Mouse (Mus musculus): ENCODE measurements around the gene Cfap54. TPM values are rescaled to one million over a fixed set of nuclear protein-coding genes. Genes with fewer than 3 reads are reported as not detected.

Cfap54 gene
- total RNA-seq (2014; rRNA removed) (3.5 and 5.2 TPM in 2 replicates), polyA plus RNA-seq (2015; fragmentation: Nextera tagmentation; extraction: Ambion mirVana) (3.0 and 4.2 TPM in 2 replicates)

DNA sequence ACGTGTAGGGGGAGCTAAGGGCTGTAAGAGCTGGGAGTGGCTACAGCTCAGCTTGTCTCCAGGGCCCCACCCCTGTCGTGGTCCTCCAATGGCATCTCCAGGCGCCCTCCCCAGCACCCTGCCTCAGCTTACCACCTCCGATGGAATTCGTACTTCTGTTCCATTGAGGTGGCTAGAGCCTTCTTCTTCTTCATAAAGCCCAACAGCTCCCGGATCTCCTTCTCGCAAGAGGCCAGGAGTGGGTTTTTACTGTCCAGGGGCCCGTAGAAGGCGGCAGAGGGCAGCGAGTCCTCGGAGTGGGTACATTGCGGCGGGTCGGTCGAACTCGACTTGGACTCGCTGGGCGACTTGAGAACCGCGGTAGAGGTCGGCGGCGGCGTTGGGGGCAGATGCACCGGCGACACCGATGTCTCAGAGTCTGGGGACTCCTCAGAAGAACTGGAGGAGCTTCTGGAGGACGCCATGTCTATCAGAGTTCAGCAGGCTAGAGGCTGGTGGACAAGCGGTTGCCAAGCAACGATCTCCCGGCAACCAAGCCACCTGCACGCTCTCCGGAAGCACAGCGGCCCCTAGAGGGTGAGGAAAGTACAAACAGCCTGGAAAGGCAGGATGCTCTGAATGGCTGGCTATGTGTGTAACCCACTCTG lies at the start of gene Cfap54:
Gene Cfap54 (minus strand): TSS at position 486 of the 647 bp plus-strand sequence.
- Histone ChIP-seq H3K9ac (replicated peaks; ENCODE audit: low read length) (peak within 1 kb of the TSS; percentile 48), H3K9me3 (ENCODE audit: low read length) (no peaks in the 10 kb centered on the region), H3K4me3 (ENCODE audit: low read length) (peak within 1 kb of the TSS; percentile 62), H3K27ac (peak within 1 kb of the TSS; percentile 36; the same call in 1 of the 2 replicates), H3K4me1 (ENCODE audit: insufficient read depth, low read length) (no peaks in the 10 kb centered on the region), H3K4me2 (ENCODE audit: low read depth, low read length) (peak within 1 kb of the TSS; percentile 70), H3K36me3 (ENCODE audit: insufficient read depth, low read length) (no peaks in the 10 kb centered on the region), H3K27me3 (ENCODE audit: insufficient read depth, low read length) (no peaks in the 10 kb centered on the region)
- TF ChIP-seq CTCF (IDR thresholded peaks at IDR 0.05; ENCODE audit: low read depth): peak; percentile 94
- peak; percentile 97 for DNase-seq (ENCODE audit: low spot score)
- ATAC-seq: peak; percentile 95
- WGBS: 2% methylated on average over 34 of the region's 34 CpGs

DNA sequence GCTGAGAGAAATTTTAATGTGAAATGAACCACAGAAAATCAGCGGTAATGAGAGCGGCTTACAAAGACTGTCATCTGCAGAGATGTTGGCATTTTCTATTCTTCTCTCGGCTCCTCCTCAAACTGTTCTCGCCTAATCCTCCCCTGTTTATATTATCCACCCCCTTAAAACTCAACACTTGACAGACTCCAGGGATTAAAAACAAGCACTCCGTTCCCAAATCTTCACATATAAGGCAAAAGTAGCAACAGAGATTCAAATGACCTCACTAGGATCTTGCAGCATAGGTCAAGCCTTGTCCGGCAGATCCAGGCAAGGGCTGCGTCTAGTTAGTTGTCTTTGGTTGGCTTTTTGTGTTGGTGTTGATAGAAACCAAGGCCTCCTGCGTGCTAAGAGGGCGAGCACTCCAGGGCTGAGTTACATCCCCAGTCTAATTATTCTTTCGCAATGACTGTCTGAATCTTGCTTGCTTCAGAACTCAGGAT lies 49.1 kb upstream of the Cfap54 start:
- Histone ChIP-seq H3K9ac (replicated peaks; ENCODE audit: low read length) (no peak overlapping the region), H3K4me2 (ENCODE audit: low read depth, low read length) (no peak overlapping the region), H3K27ac (no peak overlapping the region), H3K9me3 (ENCODE audit: low read length) (no peaks in the 10 kb centered on the region), H3K4me1 (ENCODE audit: insufficient read depth, low read length) (no peaks in the 10 kb centered on the region), H3K4me3 (ENCODE audit: low read length) (no peak overlapping the region), H3K36me3 (ENCODE audit: insufficient read depth, low read length) (no peaks in the 10 kb centered on the region), H3K27me3 (ENCODE audit: insufficient read depth, low read length) (no peaks in the 10 kb centered on the region)
- no peak for TF ChIP-seq CTCF (IDR thresholded peaks at IDR 0.05; ENCODE audit: low read depth)
- ATAC-seq (no peak), DNase-seq (ENCODE audit: low spot score) (no peak)
- WGBS: 56% methylated on average over 10 of the region's 10 CpGs

DNA sequence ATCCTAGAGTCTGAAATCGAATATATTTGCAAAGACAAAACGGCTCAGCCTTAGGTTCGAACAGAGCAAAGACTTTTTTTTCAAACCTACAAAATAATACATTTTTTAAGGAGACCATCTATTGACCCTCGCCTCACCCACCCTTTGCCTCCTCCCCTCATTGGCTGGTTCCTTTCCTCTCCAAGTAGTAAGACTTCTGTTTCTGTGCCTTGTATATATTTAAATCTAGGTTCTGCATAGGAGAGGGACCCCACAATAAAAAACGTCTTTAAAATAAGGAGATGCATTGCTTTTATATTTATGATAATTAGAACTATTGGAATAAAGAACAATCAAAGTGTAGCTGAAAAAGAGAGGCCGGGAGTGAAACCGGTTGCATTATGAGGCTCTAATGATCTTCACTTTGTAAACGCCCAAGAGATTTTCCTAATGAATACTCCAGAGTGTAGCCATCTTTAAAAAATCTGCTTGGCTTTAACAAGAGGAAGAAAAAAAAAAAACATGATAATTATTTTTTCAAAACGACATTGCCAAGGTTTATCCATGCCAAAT lies 48.6 kb upstream of the Cfap54 start:
- Histone ChIP-seq H3K4me1 (ENCODE audit: insufficient read depth, low read length) (no peaks in the 10 kb centered on the region), H3K4me2 (ENCODE audit: low read depth, low read length) (no peak overlapping the region), H3K4me3 (ENCODE audit: low read length) (no peak overlapping the region), H3K9ac (replicated peaks; ENCODE audit: low read length) (no peak overlapping the region), H3K27me3 (ENCODE audit: insufficient read depth, low read length) (no peaks in the 10 kb centered on the region), H3K36me3 (ENCODE audit: insufficient read depth, low read length) (no peaks in the 10 kb centered on the region), H3K9me3 (ENCODE audit: low read length) (no peaks in the 10 kb centered on the region), H3K27ac (no peak overlapping the region)
- WGBS: 53% methylated on average over 9 of the region's 9 CpGs
- ATAC-seq: no peak
- no peak for TF ChIP-seq CTCF (IDR thresholded peaks at IDR 0.05; ENCODE audit: low read depth)
- no peak for DNase-seq (ENCODE audit: low spot score)

DNA sequence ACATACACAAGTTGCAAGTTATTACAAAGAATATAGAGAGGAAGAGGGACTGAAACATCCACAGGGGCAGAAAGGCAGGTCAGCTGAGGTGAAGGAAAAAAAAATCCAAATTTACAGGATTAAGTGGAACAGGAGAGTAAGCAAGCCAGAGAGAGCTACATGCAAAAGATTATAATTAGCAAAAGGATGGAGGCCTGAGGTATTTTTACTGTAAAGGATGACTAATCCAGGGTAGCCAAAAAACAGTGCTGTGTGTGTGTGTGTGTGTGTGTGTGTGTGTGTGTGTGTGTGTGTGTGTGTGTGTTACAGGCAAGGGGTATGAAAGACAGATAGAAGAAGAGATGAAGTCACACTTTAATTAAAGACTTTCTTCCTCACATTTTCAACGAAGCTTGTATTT lies 47.9 kb upstream of the Cfap54 start:
- H3K4me2 ChIP-seq (ENCODE audit: low read depth, low read length): no peak overlapping the region
- H3K36me3 ChIP-seq (ENCODE audit: insufficient read depth, low read length): no peaks in the 10 kb centered on the region
- H3K4me3 ChIP-seq (ENCODE audit: low read length): no peak overlapping the region
- no peak for TF ChIP-seq CTCF (IDR thresholded peaks at IDR 0.05; ENCODE audit: low read depth)
- no peak overlapping the region for H3K27ac ChIP-seq
- H3K4me1 ChIP-seq (ENCODE audit: insufficient read depth, low read length): no peaks in the 10 kb centered on the region
- no peaks in the 10 kb centered on the region for H3K27me3 ChIP-seq (ENCODE audit: insufficient read depth, low read length)
- WGBS: 89% methylated on average over 1 of the region's 1 CpGs
- no peaks in the 10 kb centered on the region for H3K9me3 ChIP-seq (ENCODE audit: low read length)
- no peak overlapping the region for H3K9ac ChIP-seq (replicated peaks; ENCODE audit: low read length)
- ATAC-seq: no peak
- DNase-seq (ENCODE audit: low spot score): no peak

DNA sequence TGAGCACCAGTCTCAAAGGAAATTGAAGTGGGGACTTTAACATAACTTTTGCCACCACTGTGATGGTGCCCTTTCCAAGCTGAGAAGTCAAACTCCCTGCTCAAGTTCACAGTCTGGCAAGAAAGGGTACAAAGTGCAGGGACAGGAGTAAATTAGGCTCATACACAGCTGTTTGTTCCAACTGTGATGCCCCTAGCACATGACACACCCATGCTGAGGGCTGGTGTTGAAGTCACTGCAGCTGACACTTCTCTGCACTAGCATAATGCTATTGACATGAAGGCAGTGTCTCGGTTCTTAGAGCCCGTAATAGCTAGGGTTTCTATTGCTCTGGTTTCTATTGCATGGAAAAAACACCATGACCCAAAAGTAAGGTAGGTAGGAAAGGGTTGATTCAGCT lies 47.1 kb upstream of the Cfap54 start:
- no peak for TF ChIP-seq CTCF (IDR thresholded peaks at IDR 0.05; ENCODE audit: low read depth)
- no peaks in the 10 kb centered on the region for H3K27me3 ChIP-seq (ENCODE audit: insufficient read depth, low read length)
- WGBS: 83% methylated on average over 2 of the region's 2 CpGs
- H3K4me2 ChIP-seq (ENCODE audit: low read depth, low read length): no peak overlapping the region
- no peak overlapping the region for H3K4me3 ChIP-seq (ENCODE audit: low read length)
- no peaks in the 10 kb centered on the region for H3K4me1 ChIP-seq (ENCODE audit: insufficient read depth, low read length)
- H3K9ac ChIP-seq (replicated peaks; ENCODE audit: low read length): no peak overlapping the region
- DNase-seq (ENCODE audit: low spot score) (no peak), ATAC-seq (no peak)
- no peaks in the 10 kb centered on the region for H3K9me3 ChIP-seq (ENCODE audit: low read length)
- H3K27ac ChIP-seq: no peak overlapping the region
- no peaks in the 10 kb centered on the region for H3K36me3 ChIP-seq (ENCODE audit: insufficient read depth, low read length)

DNA sequence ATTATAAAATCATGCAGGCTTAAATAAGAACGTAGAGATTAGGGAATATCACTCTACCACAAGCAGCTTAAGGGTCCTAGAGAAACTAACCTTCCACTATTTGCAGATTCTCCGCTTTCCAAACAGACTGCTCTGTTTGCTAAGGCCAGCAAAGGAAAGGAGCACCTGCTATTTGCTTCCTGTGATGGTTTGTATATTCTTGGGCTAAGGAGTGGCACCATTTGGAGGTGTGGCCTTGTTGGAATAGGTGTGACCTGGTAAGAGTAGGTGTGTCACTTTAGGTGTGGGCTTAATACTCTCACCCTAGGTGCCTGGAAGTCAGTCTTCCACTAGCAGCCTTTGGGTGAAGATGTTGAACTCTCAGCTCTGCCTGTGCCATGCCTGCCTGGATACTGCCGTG lies 44.6 kb upstream of the Cfap54 start:
- Histone ChIP-seq H3K9me3 (ENCODE audit: low read length) (no peaks in the 10 kb centered on the region), H3K9ac (replicated peaks; ENCODE audit: low read length) (no peak overlapping the region), H3K27me3 (ENCODE audit: insufficient read depth, low read length) (no peaks in the 10 kb centered on the region), H3K4me1 (ENCODE audit: insufficient read depth, low read length) (no peaks in the 10 kb centered on the region), H3K27ac (no peak overlapping the region), H3K4me3 (ENCODE audit: low read length) (no peak overlapping the region), H3K4me2 (ENCODE audit: low read depth, low read length) (no peak overlapping the region), H3K36me3 (ENCODE audit: insufficient read depth, low read length) (no peaks in the 10 kb centered on the region)
- ATAC-seq (no peak), DNase-seq (ENCODE audit: low spot score) (no peak)
- TF ChIP-seq CTCF (IDR thresholded peaks at IDR 0.05; ENCODE audit: low read depth): no peak
- WGBS: 83% methylated on average over 3 of the region's 3 CpGs
